Mouse (Mus musculus) heart, postnatal 0 days (tissue): ENCODE measurements around the gene Filip1l. TPM values are rescaled to one million over a fixed set of nuclear protein-coding genes. Genes with fewer than 3 reads are reported as not detected.

Experiments
- ATAC-seq: fragments of 200-750 bp; cut with Nextera tagmentation; 2 replicates; pipeline ENCODE4 v1.8.0; 2017; ENCODE audit warnings: low read depth, moderate number of reproducible peaks, moderate library complexity; ENCODE audit not compliant: insufficient read depth
- DNase-seq: peaks from one replicate; pipeline ENCODE4 v3.0.0-alpha.2; 2016; ENCODE audit warnings: low spot score
- H3K27ac ChIP-seq: fragments of 300-500 bp; sonication (generic); 2 replicates; pipeline ENCODE4 v1.5.1; 2014; ENCODE audit warnings: low read depth, mild to moderate bottlenecking
- H3K27me3 ChIP-seq: fragments of 300-500 bp; sonication (generic); 2 replicates; pipeline ENCODE4 v1.6.1; 2014; ENCODE audit warnings: low read length, mixed read lengths; ENCODE audit not compliant: control insufficient read depth, insufficient read depth
- H3K36me3 ChIP-seq: fragments of 300-500 bp; sonication (generic); replicated peaks from 2 replicates; pipeline ENCODE4 v1.6.1; 2014; ENCODE audit warnings: low read length, mixed read lengths; ENCODE audit not compliant: control insufficient read depth, insufficient read depth
- H3K4me1 ChIP-seq: fragments of 300-500 bp; sonication (generic); 2 replicates; pipeline ENCODE4 v1.6.1; 2014; ENCODE audit warnings: antibody characterized with exemption; ENCODE audit not compliant: control insufficient read depth, insufficient read depth
- H3K4me2 ChIP-seq: fragments of 300-500 bp; sonication (generic); 2 replicates; pipeline ENCODE4 v1.6.1; 2014; ENCODE audit warnings: low read depth, mild to moderate bottlenecking, low read length, moderate library complexity
- H3K4me3 ChIP-seq: fragments of 300-500 bp; sonication (generic); 2 replicates; pipeline ENCODE4 v1.5.1; 2014; ENCODE audit warnings: low read depth, low read length
- H3K9ac ChIP-seq: fragments of 300-500 bp; sonication (generic); replicated peaks from 2 replicates; pipeline ENCODE4 v1.6.1; 2014; ENCODE audit warnings: low read depth, low read length, mixed read lengths
- H3K9me3 ChIP-seq: fragments of 300-500 bp; sonication (generic); replicated peaks from 2 replicates; pipeline ENCODE4 v1.6.1; 2016; ENCODE audit warnings: low read length; ENCODE audit not compliant: control insufficient read depth
- CTCF ChIP-seq: IDR thresholded peaks from 2 replicates; pipeline ENCODE4 v1.5.1; 2016; ENCODE audit warnings: antibody characterized with exemption, control low read depth, low read depth
- EP300 ChIP-seq: IDR thresholded peaks from 2 replicates; pipeline ENCODE4 v1.6.1; 2016; ENCODE audit warnings: antibody characterized with exemption, low read depth
- WGBS: fragments of 180-500 bp; shearing (Covaris S2); extraction: QIAGEN DNeasy Blood & Tissue Kit; methylation state at CpG from one replicate; pipeline ENCODE4 v1.1.7; 2014; 5-methylcytosine and 5-hydroxymethylcytosine counted together
- polyA plus RNA-seq: library from polyadenylated mRNA; unstranded; fragments of >200 nt; fragmentation: Nextera tagmentation; extraction: Ambion mirVana; gene quantifications from 2 replicates; pipeline ENCODE4 v1.2.1, GENCODE M21; 2015
- total RNA-seq: library from RNA; depleted of rRNA; stranded (reverse); fragments of >200 nt; gene quantifications from 2 replicates; pipeline ENCODE4 v1.2.3, GENCODE M21; 2014; ENCODE audit warnings: low replicate concordance

Filip1l gene
- total and polyA plus RNA-seq, 2 experiments from 2014 or later, result 14.1 to 26.0 TPM

DNA sequence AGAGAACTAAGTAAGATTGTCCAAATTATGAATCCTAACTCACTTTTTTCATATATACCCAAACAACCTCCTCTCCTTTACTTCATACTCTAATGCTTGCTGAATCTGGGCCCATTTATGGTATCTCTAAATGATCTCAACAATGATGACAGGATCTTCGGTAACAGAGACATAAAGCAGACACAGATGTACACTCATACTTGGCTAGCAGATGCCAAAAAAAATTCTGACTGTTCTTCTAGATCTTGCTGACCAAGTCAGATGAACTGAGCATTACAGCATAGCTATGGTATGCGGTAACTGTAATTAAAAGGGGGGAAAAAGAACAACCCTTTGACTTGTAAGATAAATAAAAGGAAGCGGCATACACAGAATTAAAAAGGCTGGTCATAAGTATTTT is 210.6 kb downstream of the Filip1l start:
- Histone ChIP-seq H3K4me2 (no peak overlapping the region), H3K27me3 (no peaks in the 10 kb centered on the region), H3K27ac (0 out of 2 replicates have a peak overlapping the region, but pooled peaks have one; percentile 41), H3K9me3 (no peaks in the 10 kb centered on the region), H3K4me1 (0 out of 2 replicates have a peak, but pooled peaks cover 6% of the 10 kb centered on the region), H3K36me3 (peaks cover 13% of the 10 kb centered on the region), H3K9ac (no peak overlapping the region), H3K4me3 (no peak overlapping the region)
- TF ChIP-seq EP300 (no peak), CTCF (no peak)
- 17% methylated on average over 3 of the region's 3 CpGs for WGBS
- DNase-seq, result peak; percentile 67
- peak; percentile 80; the same call in 1 of the 2 replicates for ATAC-seq

GRCm38 (mm10) chr16:57564807-57565206 is 211.9 kb downstream of the Filip1l start:
- no peak for DNase-seq
- WGBS, result 55% methylated on average over 1 of the region's 1 CpGs

DNA sequence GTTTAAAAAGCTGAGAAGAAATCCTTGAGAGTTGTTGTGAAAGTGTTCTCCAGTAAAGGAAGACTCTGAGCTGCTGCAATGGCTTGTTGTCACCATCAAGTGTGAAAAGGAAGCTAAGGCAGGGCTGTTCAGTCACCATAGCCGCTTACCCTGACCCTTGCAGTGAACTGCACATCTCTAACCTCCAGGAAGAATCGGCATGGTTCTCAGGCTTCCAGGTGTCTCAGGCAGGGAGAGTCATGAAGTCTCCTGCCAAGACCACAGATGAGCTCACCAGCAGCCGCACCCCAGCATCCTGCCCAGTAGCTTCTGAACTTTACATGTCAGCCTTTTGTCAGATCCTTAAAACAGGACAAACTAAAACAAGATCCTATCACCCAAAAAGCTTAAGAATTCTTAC is 213.3 kb downstream of the Filip1l start:
- Histone ChIP-seq H3K4me1 (0 out of 2 replicates have a peak, but pooled peaks cover 3% of the 10 kb centered on the region), H3K9ac (no peak overlapping the region), H3K9me3 (no peaks in the 10 kb centered on the region), H3K27ac (peak overlapping the region; percentile 5), H3K27me3 (no peaks in the 10 kb centered on the region), H3K4me2 (no peak overlapping the region), H3K36me3 (peaks cover 32% of the 10 kb centered on the region), H3K4me3 (no peak overlapping the region)
- ATAC-seq (peak; percentile 47; the same call in 1 of the 2 replicates), DNase-seq (no peak)
- TF ChIP-seq EP300 (no peak), CTCF (no peak)
- WGBS, result 24% methylated on average over 3 of the region's 3 CpGs

More at GRCm38 (mm10) chr16:57564807-57565206, 211.9 kb downstream of the Filip1l start:
- Histone ChIP-seq H3K4me1 (0 out of 2 replicates have a peak, but pooled peaks cover 5% of the 10 kb centered on the region), H3K9me3 (no peaks in the 10 kb centered on the region), H3K4me2 (no peak overlapping the region), H3K36me3 (peaks cover 18% of the 10 kb centered on the region), H3K4me3 (no peak overlapping the region), H3K27ac (no peak overlapping the region; the same call in 1 of the 2 replicates), H3K9ac (no peak overlapping the region), H3K27me3 (no peaks in the 10 kb centered on the region)
- ATAC-seq, result no peak
- TF ChIP-seq CTCF (no peak), EP300 (no peak)

- DNase-seq (no peak), ATAC-seq (no peak)
- H3K36me3 ChIP-seq, result peaks cover 41% of the 10 kb centered on the region
- H3K4me2 ChIP-seq, result no peak overlapping the region
- H3K27me3 ChIP-seq, result no peaks in the 10 kb centered on the region
- H3K9me3 ChIP-seq, result no peaks in the 10 kb centered on the region
- H3K27ac ChIP-seq, result no peak overlapping the region
- peaks cover 4% of the 10 kb centered on the region; the same call in 1 of the 2 replicates for H3K4me1 ChIP-seq
- no peak overlapping the region for H3K4me3 ChIP-seq
- 82% methylated on average over 7 of the region's 7 CpGs for WGBS
- TF ChIP-seq CTCF (no peak), EP300 (no peak)
- H3K9ac ChIP-seq, result no peak overlapping the region
Observed at GRCm38 (mm10) chr16:57568648-57569404, 215.9 kb downstream of the Filip1l start.

GRCm38 (mm10) chr16:57570789-57571311 is 218.0 kb downstream of the Filip1l start:
- 72% methylated on average over 5 of the region's 5 CpGs for WGBS
- peaks cover 4% of the 10 kb centered on the region; the same call in 1 of the 2 replicates for H3K4me1 ChIP-seq
- no peak for DNase-seq
- H3K4me3 ChIP-seq, result no peak overlapping the region
- H3K36me3 ChIP-seq, result peaks cover 37% of the 10 kb centered on the region
- no peaks in the 10 kb centered on the region for H3K9me3 ChIP-seq
- H3K27me3 ChIP-seq, result no peaks in the 10 kb centered on the region
- H3K9ac ChIP-seq, result no peak overlapping the region
- ATAC-seq, result no peak
- TF ChIP-seq EP300, result no peak
- no peak for TF ChIP-seq CTCF
- H3K4me2 ChIP-seq, result no peak overlapping the region
- H3K27ac ChIP-seq, result 0 out of 2 replicates have a peak overlapping the region, but pooled peaks have one; percentile 4
